Mouse (Mus musculus) liver, postnatal 0 days (tissue): ENCODE data around the gene Ric1. TPM values are rescaled to one million over a fixed set of nuclear protein-coding genes. Genes with fewer than 3 reads are reported as not detected.
A peak's percentile ranks its signal among the peaks of the same experiment; 100 is the strongest.

ENCODE experiments used
- ATAC-seq: fragments of 200-750 bp; cut with Nextera tagmentation; 2 replicates; pipeline ENCODE4 v1.8.0; 2017; ENCODE audit warnings: mild to moderate bottlenecking, moderate library complexity
- DNase-seq: peaks from one replicate; pipeline ENCODE4 v3.0.0-alpha.2; 2016
- H3K27ac ChIP-seq: fragments of 300-500 bp; sonication (generic); 2 replicates; pipeline ENCODE4 v1.5.1; 2014; ENCODE audit warnings: antibody characterized with exemption, moderate library complexity, mild to moderate bottlenecking, low read depth
- H3K27me3 ChIP-seq: fragments of 300-500 bp; sonication (generic); 2 replicates; pipeline ENCODE4 v1.6.1; 2014; ENCODE audit warnings: low read length, control low read depth, mixed read lengths; ENCODE audit not compliant: insufficient read depth
- H3K36me3 ChIP-seq: fragments of 300-500 bp; sonication (generic); replicated peaks from 2 replicates; pipeline ENCODE4 v1.6.1; 2014; ENCODE audit warnings: mild to moderate bottlenecking, control low read depth, low read length, moderate library complexity, mixed read lengths; ENCODE audit not compliant: insufficient read depth
- H3K4me1 ChIP-seq: fragments of 300-500 bp; sonication (generic); 2 replicates; pipeline ENCODE4 v1.6.1; 2014; ENCODE audit warnings: antibody characterized with exemption, mild to moderate bottlenecking, control low read depth; ENCODE audit not compliant: insufficient read depth
- H3K4me2 ChIP-seq: fragments of 300-500 bp; sonication (generic); 2 replicates; pipeline ENCODE4 v1.6.1; 2014; ENCODE audit warnings: low read depth, mild to moderate bottlenecking, low read length, moderate library complexity, mixed read lengths
- H3K4me3 ChIP-seq: fragments of 300-500 bp; sonication (generic); 2 replicates; pipeline ENCODE4 v1.5.1; 2014; ENCODE audit warnings: low read depth, low read length
- H3K9ac ChIP-seq: fragments of 300-500 bp; sonication (generic); replicated peaks from 2 replicates; pipeline ENCODE4 v1.6.1; 2014; ENCODE audit warnings: mild to moderate bottlenecking, moderate library complexity
- H3K9me3 ChIP-seq: fragments of 300-500 bp; sonication (generic); 2 replicates; pipeline ENCODE4 v1.6.1; 2016; ENCODE audit warnings: mild to moderate bottlenecking, control low read depth, low read length, mixed read lengths
- CTCF ChIP-seq: sonication (generic); IDR thresholded peaks from 2 replicates; pipeline ENCODE4 v1.5.1; 2016; ENCODE audit warnings: antibody characterized with exemption, low read depth
- EP300 ChIP-seq: IDR thresholded peaks from 2 replicates; pipeline ENCODE4 v1.6.1; 2016; ENCODE audit warnings: antibody characterized with exemption, low read depth, mild to moderate bottlenecking
- WGBS: fragments of 180-500 bp; shearing (Covaris S2); extraction: QIAGEN DNeasy Blood & Tissue Kit; methylation state at CpG from one replicate; pipeline ENCODE4 v1.1.7; 2014; ENCODE audit not compliant: insufficient replicate concordance; 5-methylcytosine and 5-hydroxymethylcytosine counted together
- polyA plus RNA-seq: library from polyadenylated mRNA; unstranded; fragments of >200 nt; fragmentation: Nextera tagmentation; extraction: Ambion mirVana; gene quantifications from 2 replicates; pipeline ENCODE4 v1.2.1, GENCODE M21; 2015

Ric1 gene
- polyA plus RNA-seq, 1 experiment from 2014 or later = 7.8 TPM

GRCm38 (mm10) chr19:29501106-29501505, 21.0 kb upstream of the Ric1 start:
- Histone ChIP-seq H3K27me3 (no peaks in the 10 kb centered on the region), H3K9ac (no peak overlapping the region; the same call in 1 of the 2 replicates), H3K27ac (peak overlapping the region; percentile 37; the same call in 1 of the 2 replicates), H3K4me3 (peak overlapping the region; percentile 38), H3K9me3 (no peaks in the 10 kb centered on the region), H3K4me2 (peak overlapping the region; percentile 61), H3K4me1 (peaks cover 31% of the 10 kb centered on the region), H3K36me3 (no peaks in the 10 kb centered on the region)
- TF ChIP-seq CTCF = peak; percentile 69
- no peak for TF ChIP-seq EP300
- peak; percentile 69 for ATAC-seq
- 49% methylated on average over 11 of the region's 11 CpGs for WGBS
- peak; percentile 55 for DNase-seq

GRCm38 (mm10) chr19:29501507-29501906, 20.6 kb upstream of the Ric1 start:
- peak overlapping the region; percentile 61 for H3K4me2 ChIP-seq
- H3K27ac ChIP-seq = peak overlapping the region; percentile 37; the same call in 1 of the 2 replicates
- no peak overlapping the region; the same call in 1 of the 2 replicates for H3K9ac ChIP-seq
- peaks cover 27% of the 10 kb centered on the region for H3K4me1 ChIP-seq
- no peaks in the 10 kb centered on the region for H3K36me3 ChIP-seq
- H3K4me3 ChIP-seq = peak overlapping the region; percentile 38
- ATAC-seq = peak; percentile 78
- peak; percentile 91 for TF ChIP-seq CTCF
- no peak for TF ChIP-seq EP300
- H3K9me3 ChIP-seq = no peaks in the 10 kb centered on the region
- DNase-seq = peak; percentile 90
- WGBS = 9% methylated on average over 6 of the region's 6 CpGs
- H3K27me3 ChIP-seq = no peaks in the 10 kb centered on the region

DNA sequence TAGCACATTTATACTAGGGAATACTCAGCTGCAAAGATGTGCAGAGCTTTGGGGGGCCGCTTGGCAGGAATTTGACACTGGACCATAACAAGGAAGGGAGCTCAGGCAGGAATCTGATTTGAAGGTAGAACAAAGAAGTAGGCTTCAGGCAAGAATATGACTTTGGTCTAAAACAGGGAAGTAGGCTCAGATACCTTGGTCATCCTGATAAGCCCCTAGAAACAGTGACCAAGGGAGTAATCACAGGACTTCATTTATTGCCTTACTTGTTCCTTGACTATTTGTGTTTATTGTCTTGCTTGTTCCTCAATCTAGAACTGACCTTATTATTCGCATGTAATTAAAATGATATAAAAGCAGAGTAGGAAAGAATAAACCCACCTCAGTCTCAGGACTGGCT, 18.0 kb upstream of the Ric1 start:
- no peak for TF ChIP-seq EP300
- TF ChIP-seq CTCF = no peak
- peaks cover 12% of the 10 kb centered on the region for H3K4me1 ChIP-seq
- no peaks in the 10 kb centered on the region for H3K9me3 ChIP-seq
- no peaks in the 10 kb centered on the region for H3K27me3 ChIP-seq
- no peak overlapping the region for H3K4me3 ChIP-seq
- DNase-seq (no peak), ATAC-seq (no peak)
- no peak overlapping the region for H3K4me2 ChIP-seq
- no peak overlapping the region for H3K9ac ChIP-seq
- H3K27ac ChIP-seq = no peak overlapping the region
- no peaks in the 10 kb centered on the region for H3K36me3 ChIP-seq
- WGBS = 66% methylated on average over 2 of the region's 2 CpGs

- Histone ChIP-seq H3K4me1 (peaks cover 7% of the 10 kb centered on the region), H3K36me3 (no peaks in the 10 kb centered on the region), H3K4me3 (no peak overlapping the region), H3K27ac (no peak overlapping the region), H3K4me2 (no peak overlapping the region), H3K9me3 (no peaks in the 10 kb centered on the region), H3K27me3 (no peaks in the 10 kb centered on the region), H3K9ac (no peak overlapping the region)
- WGBS = 68% methylated on average over 7 of the region's 7 CpGs
- ATAC-seq = no peak
- DNase-seq = no peak
- TF ChIP-seq CTCF = no peak
- no peak for TF ChIP-seq EP300
Observed at GRCm38 (mm10) chr19:29505617-29506016, 16.5 kb upstream of the Ric1 start.

DNA sequence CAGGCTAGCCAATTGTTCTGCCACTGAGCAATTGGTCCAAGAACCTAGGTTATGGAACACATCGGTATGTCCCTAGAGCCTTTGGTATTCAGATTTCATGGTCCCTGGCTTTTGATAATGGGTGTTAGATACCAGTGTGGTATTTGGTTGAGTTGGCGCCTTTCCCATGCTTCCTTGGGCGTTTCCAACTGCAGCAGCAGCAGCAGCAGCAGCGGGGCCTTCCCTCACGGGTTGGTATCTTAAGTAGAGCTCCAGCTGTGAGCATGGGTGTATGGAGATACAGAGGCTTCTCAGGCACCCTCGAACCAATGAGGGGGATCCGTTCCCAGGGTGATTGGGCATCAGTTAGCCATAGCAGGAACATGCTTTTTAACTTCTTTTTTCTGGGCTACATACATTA, 13.9 kb upstream of the Ric1 start:
- no peak for TF ChIP-seq EP300
- no peak for TF ChIP-seq CTCF
- no peak overlapping the region for H3K4me2 ChIP-seq
- ATAC-seq = peak; percentile 41

GRCm38 (mm10) chr19:29509857-29510256, 12.2 kb upstream of the Ric1 start:
- DNase-seq = no peak

More for the DNA sequence above, 13.9 kb upstream of the Ric1 start:
- no peaks in the 10 kb centered on the region for H3K27me3 ChIP-seq
- no peak overlapping the region for H3K27ac ChIP-seq
- no peaks in the 10 kb centered on the region for H3K36me3 ChIP-seq
- no peak overlapping the region for H3K4me3 ChIP-seq
- no peaks in the 10 kb centered on the region for H3K9me3 ChIP-seq
- 59% methylated on average over 7 of the region's 7 CpGs for WGBS
- no peak for DNase-seq
- H3K4me1 ChIP-seq = no peaks in the 10 kb centered on the region
- H3K9ac ChIP-seq = no peak overlapping the region

More at GRCm38 (mm10) chr19:29509857-29510256, 12.2 kb upstream of the Ric1 start:
- ATAC-seq = no peak
- no peak for TF ChIP-seq CTCF
- TF ChIP-seq EP300 = no peak
- H3K36me3 ChIP-seq = no peaks in the 10 kb centered on the region; the same call in 1 of the 2 replicates
- no peak overlapping the region for H3K9ac ChIP-seq
- H3K9me3 ChIP-seq = no peaks in the 10 kb centered on the region
- no peak overlapping the region for H3K4me2 ChIP-seq
- H3K4me1 ChIP-seq = no peaks in the 10 kb centered on the region
- 78% methylated on average over 7 of the region's 7 CpGs for WGBS
- no peak overlapping the region for H3K27ac ChIP-seq
- no peak overlapping the region for H3K4me3 ChIP-seq
- H3K27me3 ChIP-seq = no peaks in the 10 kb centered on the region
